Mouse (Mus musculus): Measurements from ENCODE around the gene Cnr2.

The Cnr2 gene

GRCm38 (mm10) chr4:135876583-135877020, 18.6 kb upstream of the Cnr2 start:
- DNase-seq: peak; percentile 73

DNA sequence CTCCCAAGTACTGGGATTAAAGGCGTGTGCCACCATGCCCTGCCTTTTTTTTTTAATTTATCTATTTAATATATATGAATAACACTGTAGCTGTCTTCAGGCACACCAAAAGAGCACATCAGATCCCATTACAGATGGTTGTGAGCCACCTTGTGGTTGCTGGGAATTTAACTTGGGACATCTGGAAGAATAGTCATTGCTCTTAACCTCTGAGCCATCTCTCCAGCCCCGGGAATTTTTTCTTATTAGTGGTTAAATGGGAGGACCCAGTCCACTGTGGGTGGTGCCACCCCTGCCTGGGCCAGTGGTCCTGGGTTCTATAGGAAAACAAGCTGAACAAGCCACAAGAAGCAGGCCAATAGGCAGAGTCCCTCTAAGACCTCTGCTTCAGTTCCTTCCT, 17.5 kb upstream of the Cnr2 start:
- DNase-seq: no peak

DNA sequence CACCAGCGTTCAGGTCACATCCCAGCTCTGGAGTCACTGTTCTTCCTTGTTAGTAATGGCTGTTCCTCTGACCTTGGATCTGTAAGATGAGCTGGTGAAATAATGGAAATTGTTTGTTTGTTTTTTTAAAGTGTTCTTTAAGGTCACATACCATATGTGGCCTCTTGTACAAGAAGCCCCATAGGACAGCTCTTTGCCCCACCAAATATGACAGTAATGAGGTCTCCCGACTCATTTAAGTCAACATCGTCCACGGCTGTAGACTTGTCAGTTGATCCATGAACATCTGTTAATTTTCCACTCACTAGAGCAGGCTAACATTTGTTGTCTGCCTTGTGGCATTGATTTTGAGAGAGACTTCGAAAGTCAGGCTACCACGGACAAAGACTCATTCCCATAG, 16.2 kb upstream of the Cnr2 start:
- DNase-seq: no peak

DNA sequence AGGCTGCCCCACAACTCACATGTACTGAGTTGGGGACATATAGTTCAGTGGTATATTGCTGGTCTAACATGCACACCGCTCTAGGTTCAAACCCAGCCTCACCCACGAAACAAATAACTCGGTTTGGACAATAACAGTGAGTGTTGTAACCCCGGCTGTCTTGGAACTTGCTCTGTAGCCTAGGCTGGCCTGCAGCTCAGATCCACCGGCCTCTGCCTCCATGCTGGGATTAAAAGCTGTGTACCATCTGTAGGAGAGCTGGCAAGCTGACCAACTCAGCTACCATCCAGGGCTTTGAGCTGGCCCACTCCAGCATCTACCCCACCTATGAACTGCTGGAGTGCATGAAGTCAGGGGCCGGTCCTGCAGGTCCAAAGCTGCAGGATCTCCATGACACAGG, 15.2 kb upstream of the Cnr2 start:
- no peak for DNase-seq

- no peak for DNase-seq
Measured at GRCm38 (mm10) chr4:135880576-135880975, 14.6 kb upstream of the Cnr2 start.

DNA sequence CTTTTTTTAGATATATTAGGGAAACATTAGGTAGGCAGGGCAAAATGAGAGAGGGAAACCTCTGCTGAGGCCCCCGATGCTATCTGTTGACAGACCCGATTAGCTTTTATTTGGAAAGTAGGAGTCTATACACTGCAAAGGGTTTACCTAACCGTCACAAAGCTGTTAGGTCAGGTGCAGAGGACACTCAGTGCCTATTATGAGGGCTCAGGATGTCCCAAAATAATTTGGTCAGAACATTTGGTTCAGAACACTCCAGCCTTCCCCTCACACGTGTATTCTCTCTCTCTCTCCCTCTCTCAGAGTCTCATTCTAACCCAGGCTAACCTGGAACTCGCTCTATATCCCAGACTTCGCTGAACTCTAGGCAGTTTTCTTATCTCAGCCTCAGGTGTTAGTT, 13.2 kb upstream of the Cnr2 start:
- no peak for DNase-seq

GRCm38 (mm10) chr4:135883401-135883851, 11.8 kb upstream of the Cnr2 start:
- peak; percentile 43 for DNase-seq

DNA sequence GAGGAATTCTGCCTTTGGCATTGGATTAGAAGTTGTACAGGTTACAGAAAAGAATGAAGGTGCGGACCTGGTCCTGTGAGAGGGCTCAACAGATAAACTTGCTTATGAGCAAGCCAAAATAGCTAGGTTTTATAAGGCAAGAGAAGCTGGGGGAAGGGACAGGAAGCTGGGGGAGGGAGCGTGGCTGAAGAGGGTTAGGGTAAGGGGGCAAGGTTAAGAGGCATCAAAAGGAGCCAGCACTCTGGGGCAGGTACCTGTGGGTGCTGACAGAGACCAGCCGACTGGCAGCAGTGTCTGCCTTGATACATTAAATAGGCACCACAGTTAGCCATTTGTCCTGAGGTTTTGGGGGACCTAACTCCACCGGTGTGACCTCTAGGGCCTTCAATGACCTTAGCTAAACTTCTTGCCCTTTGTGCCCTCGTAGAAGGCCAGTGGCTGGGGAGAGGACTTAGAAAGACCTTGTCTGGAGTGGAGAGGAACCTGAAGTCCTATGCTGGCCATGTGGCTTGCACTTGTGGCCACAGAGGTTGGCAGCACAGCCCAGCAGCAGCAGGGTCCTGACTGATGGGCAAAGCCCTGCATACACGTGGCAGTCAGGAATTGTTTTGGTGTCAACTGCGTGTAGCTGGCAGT, 11.2 kb upstream of the Cnr2 start:
- peak; percentile 65 for DNase-seq

DNA sequence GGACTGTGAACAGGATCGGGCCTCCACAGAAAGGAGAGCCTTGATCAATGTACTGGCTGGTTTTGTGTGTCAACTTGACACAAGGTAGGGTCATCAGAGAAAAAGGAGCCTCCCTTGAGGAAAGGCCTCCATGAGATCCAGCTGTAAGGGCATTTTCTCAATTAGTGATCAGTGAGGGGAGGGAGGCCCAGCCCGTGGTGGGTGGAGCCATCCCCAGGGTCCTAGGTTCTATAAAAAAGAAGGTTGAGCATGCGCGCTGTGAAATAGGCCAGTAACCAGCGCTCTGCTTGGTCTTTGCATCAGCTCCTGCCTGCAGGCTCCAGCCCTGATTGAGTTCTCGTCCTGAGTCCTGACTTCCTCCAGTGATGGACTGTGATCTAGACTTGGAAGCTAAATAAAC, 10.7 kb upstream of the Cnr2 start:
- DNase-seq: no peak

DNA sequence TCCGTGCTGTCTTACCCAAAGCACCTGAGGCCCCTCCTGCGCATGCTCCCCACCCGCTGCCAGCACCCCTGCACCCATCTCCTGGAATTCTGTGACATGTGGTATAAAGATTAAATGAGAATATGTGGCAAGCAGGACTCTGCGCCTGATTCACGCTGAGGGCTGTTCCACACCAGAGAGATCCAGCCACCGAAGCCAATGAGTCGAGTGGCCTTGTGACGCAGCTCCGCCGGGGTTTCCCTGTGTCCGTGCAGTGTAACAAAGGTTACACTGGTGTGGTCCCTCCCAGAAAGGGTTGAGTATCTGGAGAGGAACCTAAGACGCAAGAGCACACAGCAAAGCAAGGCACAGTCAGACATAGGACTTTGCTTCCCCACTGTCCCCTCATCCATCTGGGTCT, 9.5 kb upstream of the Cnr2 start:
- no peak for DNase-seq

DNA sequence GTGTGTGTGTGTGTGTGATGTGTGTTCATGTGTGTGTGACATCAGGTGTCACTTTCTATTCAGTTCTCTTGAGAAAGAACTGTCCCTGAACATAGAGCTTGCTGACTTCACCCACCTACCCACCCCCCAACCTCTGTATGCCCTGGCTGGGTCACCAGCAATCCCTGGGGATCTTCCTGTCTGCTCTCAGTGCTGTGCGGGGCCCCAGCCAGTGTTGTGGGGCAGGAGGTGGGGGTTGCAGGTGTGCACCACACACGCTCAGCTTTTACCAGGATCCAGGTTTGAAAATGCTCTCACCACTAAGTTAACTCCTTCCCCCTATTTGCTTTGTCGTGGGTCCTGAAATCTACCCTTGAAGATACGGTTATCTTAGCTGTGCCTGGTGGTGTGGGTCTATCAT, 9.0 kb upstream of the Cnr2 start:
- DNase-seq: no peak

- DNase-seq: peak; percentile 6
Measured at GRCm38 (mm10) chr4:135888448-135889057, 6.6 kb upstream of the Cnr2 start.

DNA sequence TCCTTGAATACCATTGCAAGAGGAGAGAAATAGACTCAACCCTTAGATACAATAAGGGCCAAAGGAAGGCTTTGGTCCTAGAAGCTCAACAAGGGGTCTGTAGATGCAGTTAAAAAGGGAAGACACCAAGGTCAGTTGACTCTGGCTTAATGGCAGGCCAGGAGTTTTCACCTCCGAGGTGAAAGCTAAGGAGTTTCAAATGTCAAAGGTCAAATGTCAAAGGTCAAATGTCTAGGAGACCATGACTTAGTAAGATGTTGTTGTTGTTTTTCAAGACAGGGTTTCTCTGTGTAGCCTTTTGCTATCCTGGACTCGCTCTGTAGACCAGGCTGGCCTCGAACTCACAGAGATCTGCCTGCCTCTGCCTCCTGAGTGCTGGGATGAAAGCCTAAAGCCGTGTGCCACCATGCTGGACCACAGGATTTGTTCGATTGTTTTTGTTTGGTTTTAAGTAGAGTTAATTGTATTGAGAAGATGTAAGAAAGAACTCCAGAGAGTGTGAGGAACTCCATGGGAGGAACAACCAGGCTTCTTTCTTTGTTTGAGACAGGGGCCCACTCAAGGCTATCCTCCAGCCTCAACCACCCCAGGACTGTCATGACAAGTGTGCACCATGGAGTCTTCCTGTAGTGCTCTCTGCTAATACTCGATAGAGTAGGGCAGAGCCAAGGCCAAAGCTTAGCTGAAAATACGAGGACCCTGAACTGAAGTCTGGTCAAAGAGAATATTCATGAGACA, 5.9 kb upstream of the Cnr2 start:
- DNase-seq: peak; percentile 7

DNA sequence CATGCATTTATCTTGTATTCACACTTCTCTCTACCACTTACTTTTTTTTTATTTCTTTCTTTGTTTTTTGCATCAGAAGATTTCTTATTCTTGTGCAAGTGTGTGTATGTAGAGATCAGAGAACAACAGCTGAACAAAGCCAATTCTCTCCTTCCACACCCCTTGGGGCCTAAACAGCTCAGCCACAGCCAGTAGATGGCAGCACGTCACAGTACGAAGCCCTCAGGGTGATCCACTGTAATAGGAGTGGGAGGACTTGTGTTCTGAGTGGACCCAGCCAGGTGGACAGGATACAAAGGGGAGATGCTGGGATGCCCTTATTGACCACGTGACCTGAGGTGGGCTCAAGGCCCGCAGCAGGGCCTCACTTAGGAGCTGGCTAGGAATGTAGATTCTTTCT, 5.3 kb upstream of the Cnr2 start:
- peak; percentile 93 for DNase-seq

GRCm38 (mm10) chr4:135891539-135891938, 3.7 kb upstream of the Cnr2 start:
- no peak for DNase-seq

- no peak for DNase-seq
Measured at GRCm38 (mm10) chr4:135892884-135893283, 2.3 kb upstream of the Cnr2 start.

- DNase-seq: peak; percentile 43
Measured at GRCm38 (mm10) chr4:135896157-135896556, 963 bp downstream of the Cnr2 start.

DNA sequence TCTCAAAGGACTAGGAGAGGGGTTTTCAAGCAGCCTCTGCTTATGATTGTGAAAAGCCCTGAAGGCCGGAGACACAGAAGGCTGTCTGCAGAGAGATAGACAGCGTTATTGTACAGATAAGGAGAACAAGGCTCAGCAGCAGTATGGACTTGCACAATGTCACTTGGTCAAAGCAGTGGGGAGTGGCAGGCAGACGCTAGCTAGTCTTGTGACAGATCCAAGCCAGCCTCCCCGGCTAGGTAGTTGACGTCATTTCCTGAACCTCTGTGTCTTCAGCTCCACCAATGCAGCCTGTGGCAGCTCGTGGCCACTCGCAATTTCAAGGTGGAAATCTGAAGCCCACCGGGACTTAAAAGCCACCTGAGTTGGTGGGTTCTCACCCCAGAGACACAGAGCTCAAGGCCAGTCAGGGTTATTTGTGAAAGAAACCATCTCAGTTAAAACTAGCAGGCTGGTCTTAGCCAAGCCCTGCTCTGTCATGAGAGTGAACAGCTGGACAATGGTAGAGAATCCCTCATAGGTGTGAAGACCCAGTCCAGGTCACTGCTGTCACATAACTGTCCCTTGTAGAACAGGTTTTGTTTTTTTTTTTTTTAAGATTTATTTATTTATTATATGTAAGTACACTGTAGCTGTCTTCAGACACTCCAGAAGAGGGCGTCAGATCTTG, 3.3 kb downstream of the Cnr2 start:
- peak; percentile 67 for DNase-seq

GRCm38 (mm10) chr4:135899050-135899448, 3.9 kb downstream of the Cnr2 start:
- no peak for DNase-seq

- DNase-seq: no peak
Measured at GRCm38 (mm10) chr4:135900008-135900407, 4.8 kb downstream of the Cnr2 start.

GRCm38 (mm10) chr4:135902606-135903242, 7.5 kb downstream of the Cnr2 start:
- no peak for DNase-seq

DNA sequence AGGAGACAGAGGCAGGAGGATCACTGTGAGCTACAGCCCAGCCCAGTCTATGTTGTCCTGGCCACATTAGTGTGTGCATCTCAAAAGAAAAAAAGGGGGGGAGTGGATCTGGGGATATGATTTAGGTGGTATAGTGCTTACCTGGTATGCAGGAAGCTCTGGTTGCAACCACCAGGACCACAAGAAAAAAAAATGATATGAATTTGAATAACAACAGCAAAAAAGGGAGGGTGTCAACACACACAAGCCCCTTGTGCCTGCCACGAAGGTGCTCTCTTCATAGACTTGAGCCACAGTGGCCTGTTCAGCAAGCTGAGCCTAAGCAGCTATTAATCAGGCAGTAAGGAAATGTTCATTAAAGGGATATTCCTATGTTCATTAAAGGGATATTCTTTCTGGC, 9.6 kb downstream of the Cnr2 start:
- DNase-seq: no peak

DNA sequence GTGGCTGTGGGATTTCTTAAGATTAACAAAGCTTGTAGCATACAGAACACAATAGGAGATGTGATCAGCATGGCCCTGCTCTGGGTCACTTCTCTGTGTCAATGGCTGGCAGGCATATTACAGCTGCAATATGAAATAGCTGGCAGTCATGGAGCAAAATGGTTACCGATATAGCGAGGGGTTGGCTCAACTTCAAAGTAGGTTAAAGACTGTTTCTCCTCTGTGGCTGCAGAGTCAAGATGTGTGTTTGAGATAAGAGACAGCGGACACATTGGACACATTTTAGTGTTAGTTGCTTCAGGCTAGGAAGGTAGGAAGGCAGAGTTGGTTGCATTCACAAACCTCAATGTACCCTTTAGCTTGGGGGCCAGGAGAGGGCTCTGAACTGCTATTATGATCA, 11.4 kb downstream of the Cnr2 start:
- DNase-seq: no peak

All from thymus, postnatal 4 days (tissue).